Mouse (Mus musculus) large intestine, adult 2 months (tissue): ENCODE measurements around the gene 0610040J01Rik. TPM values are rescaled to one million over a fixed set of nuclear protein-coding genes. Genes with fewer than 3 reads are reported as not detected.
A peak's percentile ranks its signal among the peaks of the same experiment; 100 is the strongest.

Experiments
- DNase-seq: peaks from one replicate; pipeline ENCODE4 v3.0.0-alpha.2; 2012; ENCODE audit warnings: low read depth, low spot score
- WGBS: fragments of 180-500 bp; shearing (Covaris S2); methylation state at CpG from one replicate; pipeline ENCODE4 v1.1.7; 2018; 5-methylcytosine and 5-hydroxymethylcytosine counted together
- polyA plus RNA-seq: library from polyadenylated mRNA; depleted of rRNA; stranded (reverse); fragments of >200 nt; gene quantifications from 2 replicates; pipeline ENCODE4 v1.2.3, GENCODE M21; 2012; rRNA removed

0610040J01Rik gene
- 38.9 and 45.8 TPM in 2 replicates for polyA plus RNA-seq

DNA sequence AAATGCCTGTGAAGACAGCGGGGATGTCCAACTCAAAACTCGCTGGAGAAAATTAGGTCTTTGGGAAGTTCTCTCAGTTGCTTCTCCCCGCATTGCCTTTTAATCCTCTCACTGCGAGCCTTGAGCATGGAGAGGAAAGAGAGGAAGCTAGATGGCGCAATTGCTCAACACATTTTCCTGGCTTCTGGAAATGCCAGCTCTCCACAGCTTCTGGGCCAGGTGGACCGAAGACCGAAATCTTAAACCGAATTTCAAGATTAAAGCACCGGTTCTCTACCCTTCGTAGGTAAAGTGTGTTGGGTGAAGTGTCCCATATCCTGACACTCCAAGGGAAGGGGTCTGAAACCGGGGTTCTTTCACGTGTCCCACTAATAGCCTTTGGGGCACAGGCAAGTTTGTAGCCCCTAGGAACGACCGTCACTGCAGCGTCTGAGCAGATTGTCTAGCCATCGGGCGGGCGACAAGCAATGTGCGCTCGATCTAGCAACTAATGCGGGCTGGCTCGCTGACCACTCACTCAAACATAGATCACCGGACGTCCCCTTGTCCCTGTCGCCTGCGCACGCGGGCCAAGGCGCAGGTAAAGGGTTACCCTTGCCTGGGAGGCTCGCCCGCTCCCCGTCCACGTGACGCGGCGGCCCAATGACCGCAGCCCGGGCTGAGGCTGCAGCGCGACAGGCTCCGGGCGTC lies at the start of gene 0610040J01Rik:
Gene 0610040J01Rik (plus strand): TSS at position 545 of the 690 bp plus-strand sequence.
- WGBS = 1% methylated on average over 42 of the region's 42 CpGs
- no peak for DNase-seq

- WGBS = 89% methylated on average over 4 of the region's 4 CpGs
- no peak for DNase-seq
Observed at GRCm38 (mm10) chr5:63765886-63766285, 46.3 kb upstream of the 0610040J01Rik start.

DNA sequence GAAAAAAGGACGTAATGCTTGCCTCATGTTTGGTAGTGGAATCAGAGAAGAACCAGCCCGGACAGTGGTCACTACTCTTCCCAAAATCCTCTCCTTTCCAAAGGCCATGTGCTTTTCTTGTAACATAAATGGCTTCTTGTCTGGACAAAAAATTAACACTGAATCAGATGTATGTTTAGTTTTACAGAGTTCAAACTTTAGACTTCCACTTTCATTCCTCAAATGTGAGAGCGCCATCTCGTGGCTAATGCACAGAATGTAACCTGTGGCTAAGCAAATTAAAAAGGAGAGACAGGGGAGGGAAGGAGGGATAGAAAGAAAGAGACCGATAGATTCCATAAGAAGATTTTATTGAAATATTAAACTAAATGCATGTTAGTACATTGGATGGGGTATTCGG lies 45.4 kb upstream of the 0610040J01Rik start:
- DNase-seq = peak; percentile 47
- WGBS = 39% methylated on average over 6 of the region's 6 CpGs

DNA sequence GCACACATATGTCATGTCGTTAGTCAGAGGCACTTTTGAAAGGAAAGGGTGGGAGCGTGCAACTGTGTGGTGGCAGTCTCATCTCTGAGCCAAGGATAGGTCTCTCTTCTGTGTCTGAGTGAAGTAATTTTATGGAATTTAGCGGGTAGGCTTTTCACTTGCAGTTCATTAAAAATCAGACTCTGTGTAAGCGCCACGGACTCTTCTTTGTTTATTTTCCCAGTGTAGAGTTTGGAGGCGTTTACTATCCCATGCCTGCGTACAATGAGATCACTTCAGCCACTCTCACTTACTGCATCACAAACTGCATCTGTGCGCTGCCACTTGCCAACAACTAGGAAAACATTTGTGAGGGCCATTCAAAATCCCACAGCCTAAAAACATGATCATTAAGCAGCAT lies 44.7 kb upstream of the 0610040J01Rik start:
- no peak for DNase-seq
- 58% methylated on average over 8 of the region's 8 CpGs for WGBS

- no peak for DNase-seq
- 63% methylated on average over 4 of the region's 4 CpGs for WGBS
Observed at GRCm38 (mm10) chr5:63768220-63768619, 43.9 kb upstream of the 0610040J01Rik start.

DNA sequence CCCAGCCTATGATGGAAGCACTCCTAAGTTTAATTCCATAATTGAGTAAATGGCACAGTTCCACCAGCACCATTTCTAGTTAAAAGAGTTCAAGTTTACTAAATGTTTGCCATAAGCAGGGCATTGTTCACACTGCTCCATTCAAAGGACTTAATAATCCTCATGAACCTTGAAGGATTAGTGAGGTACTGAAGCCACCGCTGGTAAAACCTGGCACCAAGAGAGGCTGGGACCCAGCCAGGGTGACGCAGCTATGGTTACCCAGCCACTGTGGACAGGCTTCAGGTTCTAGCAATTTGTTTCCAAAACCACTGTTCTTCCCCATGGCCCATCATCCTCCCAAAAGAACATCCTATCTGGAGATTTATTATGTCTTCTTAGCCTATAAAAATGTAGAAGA lies 39.2 kb upstream of the 0610040J01Rik start:
- WGBS = 75% methylated on average over 2 of the region's 2 CpGs
- DNase-seq = no peak

GRCm38 (mm10) chr5:63773603-63774002 lies 38.6 kb upstream of the 0610040J01Rik start:
- DNase-seq = no peak
- 45% methylated on average over 1 of the region's 1 CpGs for whole genome bisulfite sequencing

DNA sequence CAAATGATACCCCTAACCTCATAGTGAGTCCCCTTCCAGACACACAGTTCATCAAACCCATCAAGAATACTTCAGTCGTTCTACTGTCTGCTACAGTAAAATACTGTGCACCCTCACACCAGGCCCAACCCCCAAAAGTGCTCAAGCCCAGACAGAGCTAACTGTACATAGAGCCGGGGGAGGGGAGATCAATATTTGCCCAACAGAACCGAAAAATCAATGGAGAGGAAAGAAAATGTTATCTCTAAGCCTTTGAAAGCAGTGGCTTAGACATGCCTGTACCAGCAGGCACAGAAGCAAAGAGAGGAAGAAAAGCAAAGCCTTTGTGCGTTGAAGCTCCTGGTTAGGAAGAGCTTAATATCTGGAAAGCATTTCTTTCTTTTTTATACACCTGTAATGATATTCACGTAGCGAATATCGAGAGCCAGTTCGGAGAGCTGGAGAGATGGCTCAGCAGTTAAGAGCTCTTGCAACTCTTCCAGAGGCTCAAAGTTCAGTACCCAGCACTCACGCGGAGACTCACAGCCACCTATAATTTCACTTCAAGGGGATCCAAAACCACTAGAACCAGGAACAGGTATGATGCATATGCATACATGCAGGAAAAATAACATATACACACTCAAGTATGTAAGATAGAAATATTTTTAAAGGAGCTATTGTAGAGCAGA lies 23.9 kb upstream of the 0610040J01Rik start:
- 78% methylated on average over 10 of the region's 10 CpGs for WGBS
- no peak for DNase-seq

- 1% methylated on average over 26 of the region's 26 CpGs for WGBS
- no peak for DNase-seq
Observed at GRCm38 (mm10) chr5:63812509-63812865, 324 bp downstream of the 0610040J01Rik start.

GRCm38 (mm10) chr5:63816643-63817042 lies 4.5 kb downstream of the 0610040J01Rik start:
- 40% methylated on average over 7 of the region's 7 CpGs for WGBS
- no peak for DNase-seq

GRCm38 (mm10) chr5:63817270-63817669 lies 5.1 kb downstream of the 0610040J01Rik start:
- 31% methylated on average over 5 of the region's 5 CpGs for WGBS
- DNase-seq = no peak

DNA sequence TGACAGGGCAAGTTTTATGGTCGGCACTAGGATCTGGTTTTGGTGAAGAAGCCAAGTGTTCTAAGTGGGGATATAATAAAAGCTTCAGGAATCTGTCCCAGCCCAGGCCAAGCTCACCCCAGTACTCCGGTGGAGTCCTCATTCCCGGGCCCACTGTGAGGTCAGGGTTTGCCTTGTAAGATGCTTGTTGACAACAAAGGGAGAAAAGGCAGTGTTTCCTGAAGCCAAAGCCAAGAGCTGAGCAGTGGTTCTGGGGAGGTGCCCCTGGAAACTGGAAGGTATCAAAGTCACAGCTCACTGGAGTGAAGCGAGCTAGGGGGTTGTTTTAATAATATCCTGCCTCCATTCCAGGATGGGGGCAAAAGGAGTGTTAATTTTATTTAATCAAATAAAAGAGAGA lies 6.8 kb downstream of the 0610040J01Rik start:
- WGBS = 9% methylated on average over 4 of the region's 4 CpGs
- DNase-seq = no peak

GRCm38 (mm10) chr5:63819519-63819918 lies 7.4 kb downstream of the 0610040J01Rik start:
- 45% methylated on average over 6 of the region's 6 CpGs for WGBS
- no peak for DNase-seq

- no peak for DNase-seq
- WGBS = 38% methylated on average over 5 of the region's 5 CpGs
Observed at GRCm38 (mm10) chr5:63821176-63821575, 9.0 kb downstream of the 0610040J01Rik start.

GRCm38 (mm10) chr5:63821860-63822259 lies 9.7 kb downstream of the 0610040J01Rik start:
- no peak for DNase-seq
- 45% methylated on average over 8 of the region's 8 CpGs for WGBS

- no peak for DNase-seq
- 31% methylated on average over 10 of the region's 10 CpGs for WGBS
Observed at GRCm38 (mm10) chr5:63823362-63824332, 11.5 kb downstream of the 0610040J01Rik start.

- 50% methylated on average over 8 of the region's 8 CpGs for WGBS
- no peak for DNase-seq
Observed at GRCm38 (mm10) chr5:63824599-63825350, 12.6 kb downstream of the 0610040J01Rik start.

- 24% methylated on average over 5 of the region's 5 CpGs for WGBS
- DNase-seq = no peak
Observed at GRCm38 (mm10) chr5:63825881-63826280, 13.7 kb downstream of the 0610040J01Rik start.

GRCm38 (mm10) chr5:63827006-63827405 lies 14.8 kb downstream of the 0610040J01Rik start:
- DNase-seq = no peak
- 7% methylated on average over 6 of the region's 6 CpGs for WGBS
